Mouse (Mus musculus) E14TG2a.4 (cell line): Measurements from ENCODE around the gene Hydin.

ENCODE experiments used
- CTCF ChIP-seq: conservative IDR thresholded peaks from 2 replicates; pipeline ENCODE4 v1.5.1; 2014; ENCODE audit warnings: low read length
- NANOG ChIP-seq: IDR thresholded peaks from 2 replicates; pipeline ENCODE4 v1.6.1; 2014; ENCODE audit warnings: borderline replicate concordance, low read length, mixed read lengths

DNA sequence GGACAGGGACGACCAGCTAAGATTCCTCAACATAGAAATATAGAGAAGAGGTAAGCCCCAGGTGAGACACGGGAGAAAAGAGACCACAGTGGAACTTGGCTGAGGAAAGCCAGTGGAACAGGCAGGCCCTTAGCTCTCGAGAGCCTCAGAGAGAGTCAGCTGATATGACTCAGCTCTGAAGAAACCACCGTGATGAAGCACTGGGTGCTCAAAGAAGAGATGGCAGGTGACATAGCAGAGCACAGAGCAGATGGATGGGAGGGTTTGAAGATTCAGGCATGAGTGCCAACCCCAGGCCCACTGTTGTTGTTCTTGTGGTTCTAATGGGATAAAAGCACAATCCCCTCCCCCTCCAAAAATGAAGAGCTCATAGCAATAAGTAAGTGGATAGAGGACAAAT, 190.6 kb downstream of the Hydin start:
- TF ChIP-seq CTCF (no peak), NANOG (no peak)
